Mouse (Mus musculus) right cerebral cortex, adult 18-20 months (tissue): ENCODE results near the gene Cfap44.
A peak's percentile ranks its signal among the peaks of the same experiment; 100 is the strongest.

Experiments used
- DNase-seq: peaks from one replicate; pipeline ENCODE4 v3.0.0; 2022; ENCODE audit warnings: mixed read lengths

The Cfap44 gene

DNA sequence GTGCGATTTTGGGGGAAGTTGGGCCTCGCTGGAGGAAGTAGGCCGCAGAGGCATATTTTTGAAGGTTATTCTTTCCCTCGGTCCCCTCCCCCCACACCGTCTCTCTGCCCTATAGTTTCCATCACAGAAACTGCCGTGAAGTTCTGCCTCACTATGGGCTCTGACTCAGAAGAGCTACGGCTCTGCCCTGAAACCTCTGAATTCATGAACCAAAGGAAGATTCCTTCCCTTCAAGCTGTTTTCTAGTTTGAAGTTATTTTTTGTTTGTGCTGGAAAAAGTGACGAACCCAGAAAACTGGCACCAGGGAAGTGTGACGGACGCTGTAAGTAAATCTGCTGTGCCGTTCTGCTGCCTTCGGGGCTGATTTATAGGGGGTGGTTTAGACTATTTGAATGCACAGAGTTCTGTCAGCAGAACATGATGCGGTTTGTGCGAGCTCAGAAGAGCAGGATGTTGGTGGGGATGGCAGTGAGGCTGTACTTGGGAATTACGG lies 102.4 kb downstream of the Cfap44 start:
- DNase-seq, result no peak

DNA sequence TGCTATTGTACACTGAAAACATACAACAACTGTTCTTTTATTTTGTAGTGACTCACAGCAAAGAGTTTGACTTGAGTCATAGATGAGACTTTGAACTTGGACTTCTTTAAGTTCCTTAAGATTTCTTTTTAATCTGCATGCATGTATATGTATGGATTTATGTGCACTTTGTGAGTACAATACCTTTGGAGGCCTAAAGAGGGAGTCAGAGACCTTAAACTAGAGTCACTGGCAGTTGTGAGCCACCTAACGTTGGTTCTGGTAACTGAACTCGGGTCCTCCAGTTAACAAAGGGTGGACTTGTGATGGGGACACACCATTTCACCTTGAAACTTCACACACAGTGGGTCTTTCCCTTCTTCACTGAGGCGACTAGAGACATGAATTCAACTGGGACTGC lies 103.9 kb downstream of the Cfap44 start:
- DNase-seq, result no peak

GRCm38 (mm10) chr16:44501783-44502182 lies 107.2 kb downstream of the Cfap44 start:
- no peak for DNase-seq

- no peak for DNase-seq
Measured at GRCm38 (mm10) chr16:44502325-44502724, 107.7 kb downstream of the Cfap44 start.

GRCm38 (mm10) chr16:44502895-44503575 lies 108.4 kb downstream of the Cfap44 start:
- DNase-seq, result no peak

- DNase-seq, result no peak
Measured at GRCm38 (mm10) chr16:44505243-44505642, 110.6 kb downstream of the Cfap44 start.

GRCm38 (mm10) chr16:44507027-44507929 lies 112.7 kb downstream of the Cfap44 start:
- DNase-seq, result no peak

- DNase-seq, result no peak
Measured at GRCm38 (mm10) chr16:44508025-44508424, 113.4 kb downstream of the Cfap44 start.

DNA sequence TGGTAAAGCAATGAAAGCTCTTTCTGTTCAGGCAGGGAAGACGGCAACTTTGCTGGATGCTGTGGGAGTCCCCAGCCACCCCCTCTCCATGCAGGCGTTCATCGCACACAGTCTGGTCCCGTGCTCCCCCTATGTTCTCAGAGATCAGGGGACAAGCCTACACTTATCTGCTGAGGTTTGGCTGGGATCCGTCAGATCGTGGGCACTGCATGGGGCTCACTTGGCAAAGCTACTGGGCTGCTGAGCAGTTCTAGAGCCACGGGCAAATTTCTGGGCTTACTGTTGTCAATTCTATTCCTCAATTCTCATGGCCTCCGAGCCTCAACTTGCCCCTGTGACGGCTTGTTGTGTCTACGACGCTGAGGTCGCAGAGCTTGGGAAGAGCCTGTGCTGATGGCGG lies 114.2 kb downstream of the Cfap44 start:
- peak; percentile 61 for DNase-seq

DNA sequence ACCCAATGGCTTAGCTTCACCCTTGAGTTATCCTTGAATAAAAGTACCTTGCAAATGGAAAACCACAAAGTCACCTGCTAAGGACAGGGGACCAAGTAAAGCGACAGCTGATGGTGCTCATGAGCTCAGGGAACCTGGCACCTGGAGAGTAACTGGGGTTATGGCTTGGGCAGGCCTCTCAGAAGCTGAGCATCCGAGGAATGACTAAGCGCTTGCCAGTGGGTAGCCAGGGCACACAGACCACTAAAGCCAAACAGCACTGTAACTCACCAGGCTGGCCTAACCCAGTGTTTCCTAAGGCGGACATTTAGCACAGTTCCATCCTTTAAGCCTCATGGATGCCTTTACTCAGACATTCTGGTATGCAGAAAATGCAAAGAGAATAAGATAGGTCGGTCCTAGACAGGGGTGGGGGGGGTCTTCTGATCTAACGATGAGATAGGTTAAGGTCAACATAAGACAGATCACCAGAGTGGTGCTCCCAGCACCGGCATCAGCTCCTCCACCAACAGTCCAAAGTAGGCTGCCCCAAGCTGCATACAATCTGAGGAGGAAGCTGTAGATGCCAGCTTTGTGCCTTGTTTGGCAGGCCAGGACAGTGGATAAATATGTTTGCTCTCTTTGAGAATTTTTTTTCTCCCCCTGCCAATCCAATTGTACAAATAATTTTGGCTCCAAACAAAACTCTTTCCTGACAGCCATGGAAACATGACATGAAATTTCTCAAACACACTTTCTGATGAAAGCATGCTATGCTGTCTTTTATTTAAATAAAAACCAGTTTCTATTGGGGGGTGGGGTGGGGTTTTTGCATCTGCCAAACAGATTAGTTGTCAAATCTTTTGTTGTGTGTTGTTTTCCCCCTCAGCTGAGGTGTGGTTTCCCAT lies 115.1 kb downstream of the Cfap44 start:
- no peak for DNase-seq

- DNase-seq, result no peak
Measured at GRCm38 (mm10) chr16:44510521-44511213, 116.1 kb downstream of the Cfap44 start.

GRCm38 (mm10) chr16:44516498-44516897 lies 121.9 kb downstream of the Cfap44 start:
- DNase-seq, result no peak

- DNase-seq, result no peak
Measured at GRCm38 (mm10) chr16:44523595-44523994, 129.0 kb downstream of the Cfap44 start.

- DNase-seq, result no peak
Measured at GRCm38 (mm10) chr16:44526044-44526443, 131.4 kb downstream of the Cfap44 start.

DNA sequence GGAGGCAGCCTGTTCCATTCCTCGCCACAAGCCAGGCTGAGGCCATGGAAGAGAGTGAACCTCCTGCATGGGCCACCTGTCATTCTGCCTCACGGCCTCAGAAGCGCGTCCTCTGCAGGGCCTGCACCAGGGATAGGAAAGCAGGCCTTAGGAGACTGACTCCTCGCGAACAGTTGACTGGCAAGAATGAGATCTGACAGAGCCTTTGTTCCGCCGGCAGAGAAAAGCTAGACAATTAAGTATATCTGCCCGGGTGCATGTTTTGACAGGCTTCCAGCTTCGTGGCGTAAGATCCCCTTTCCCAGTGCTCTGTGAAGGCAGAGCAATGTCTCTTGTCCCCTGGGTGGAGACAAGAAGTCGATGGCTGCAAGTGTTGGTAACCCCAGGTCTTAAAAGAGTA lies 132.1 kb downstream of the Cfap44 start:
- no peak for DNase-seq

DNA sequence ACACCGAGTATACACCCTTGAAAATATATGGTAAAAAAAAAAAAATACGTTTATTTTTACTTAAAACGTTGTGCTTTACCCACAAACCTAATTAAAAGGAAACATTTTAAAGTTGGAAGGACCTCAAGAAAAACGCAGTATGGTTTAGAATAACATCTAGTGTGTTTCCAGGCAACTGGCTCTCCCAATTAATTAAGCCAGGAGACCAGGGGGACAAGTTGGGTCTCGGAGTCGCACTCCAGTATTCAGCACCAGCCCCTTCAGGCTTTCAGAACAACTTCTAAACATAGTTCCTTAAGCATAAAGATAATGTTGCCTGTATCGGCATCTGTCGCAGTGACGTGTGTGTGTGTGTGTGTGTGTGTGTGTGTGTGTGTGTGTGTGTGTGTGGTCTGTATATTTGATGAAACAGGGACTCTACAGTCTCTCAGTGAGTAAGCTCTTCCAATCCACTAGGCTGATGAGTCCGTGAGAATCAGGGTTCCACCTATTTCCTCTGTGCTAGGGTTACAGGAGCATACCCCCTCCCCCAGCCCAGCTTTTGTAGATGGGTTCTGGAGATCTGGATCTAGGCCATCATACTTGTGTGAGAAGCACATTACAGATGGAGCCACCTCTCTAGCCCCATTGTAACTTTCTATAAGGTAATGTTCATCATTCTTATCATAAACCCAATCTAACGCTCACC lies 132.8 kb downstream of the Cfap44 start:
- DNase-seq, result no peak

DNA sequence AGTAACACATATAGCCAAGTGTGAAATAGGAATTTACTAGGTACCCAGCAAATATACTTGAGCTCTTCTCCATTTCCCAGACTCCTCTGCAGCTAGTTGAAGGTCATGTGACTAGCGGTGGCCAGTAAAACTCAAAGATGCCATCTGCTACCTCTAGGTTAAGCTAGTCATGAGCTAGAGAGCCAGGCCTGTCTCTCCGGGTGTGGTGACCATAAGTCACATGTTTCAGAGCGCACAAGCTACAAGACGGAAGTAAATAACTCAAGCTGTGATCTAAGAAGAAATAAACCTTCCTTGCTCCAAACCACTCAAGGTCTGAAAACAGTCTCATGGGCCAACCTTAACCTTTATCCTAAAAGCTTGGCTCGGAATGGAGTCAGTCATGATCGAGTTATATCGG lies 134.4 kb downstream of the Cfap44 start:
- DNase-seq, result no peak

DNA sequence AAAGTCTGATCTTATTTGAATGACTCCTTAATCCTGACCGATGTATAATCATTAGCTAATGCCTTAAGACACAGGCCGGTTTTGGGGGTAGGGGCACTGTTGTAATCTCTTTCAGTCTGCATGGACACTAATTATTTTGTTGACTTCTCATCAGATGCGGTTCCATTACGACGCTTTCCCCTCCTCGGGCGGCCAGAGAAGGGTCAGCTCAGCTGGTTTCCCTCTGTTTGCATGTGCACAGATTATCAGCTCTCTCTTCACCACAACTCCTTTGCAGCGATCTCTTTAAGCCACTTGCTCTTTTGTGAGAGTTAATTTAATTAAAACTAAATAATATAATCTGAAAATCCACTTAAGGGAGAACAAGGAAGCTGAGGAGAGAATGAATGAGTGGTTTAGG lies 135.1 kb downstream of the Cfap44 start:
- no peak for DNase-seq

DNA sequence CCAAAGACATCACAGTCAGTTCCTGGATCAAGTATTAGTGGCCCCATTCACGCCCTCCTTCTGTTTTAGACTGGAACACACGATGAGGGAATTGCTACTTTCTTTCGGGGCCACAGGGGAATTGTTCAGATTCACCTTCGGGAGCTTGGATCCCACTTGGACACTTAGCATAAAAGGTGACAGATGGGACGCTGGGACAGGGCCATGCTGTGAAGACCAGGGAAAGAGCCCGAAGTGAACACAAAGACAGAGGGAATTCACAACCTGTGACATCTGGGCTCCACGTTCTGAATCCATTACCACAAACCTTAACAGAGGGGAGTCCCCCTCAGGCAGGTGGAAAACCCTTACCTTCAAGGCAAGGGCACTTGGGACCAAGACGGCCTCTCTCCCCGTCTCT lies 135.6 kb downstream of the Cfap44 start:
- DNase-seq, result no peak

DNA sequence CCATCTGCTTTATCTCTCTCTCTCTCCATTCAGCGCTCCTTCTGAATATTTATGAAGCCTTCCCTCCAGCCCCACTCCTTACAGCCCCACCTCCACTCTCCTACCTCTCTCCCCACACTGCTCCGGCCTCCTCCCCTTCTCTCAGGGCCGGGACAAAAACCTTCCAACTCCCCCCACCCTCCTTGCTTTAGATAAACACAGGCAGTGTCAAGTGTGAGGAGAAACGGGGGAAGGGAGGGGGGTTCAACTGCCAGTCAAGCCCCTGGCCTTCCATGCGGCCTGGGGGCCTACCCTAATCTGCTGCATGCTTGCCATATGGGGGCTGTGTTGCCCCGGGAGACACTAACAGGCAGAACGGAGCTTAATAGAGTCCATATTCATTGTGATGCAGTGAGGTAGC lies 136.2 kb downstream of the Cfap44 start:
- DNase-seq, result no peak

- DNase-seq, result no peak
Measured at GRCm38 (mm10) chr16:44531239-44531797, 136.7 kb downstream of the Cfap44 start.
